Mouse (Mus musculus): ENCODE measurements around the gene Gm3033. TPM values are rescaled to one million over a fixed set of nuclear protein-coding genes. Genes with fewer than 3 reads are reported as not detected.
"Not testable (repeated sequence)": the region's sequence is repeated elsewhere in the genome, so short reads cannot be mapped to it uniquely, and the experiment has no call there.

Gene Gm3033
- not detected in 2 replicates for polyA plus RNA-seq (2014; fragmentation: Nextera tagmentation; extraction: Ambion mirVana)

- ATAC-seq (replicated peaks; ENCODE audit: low FRiP score, low TSS enrichment, low read depth); H3K4me3 ChIP-seq (ENCODE audit: low read depth, low read length); H3K27me3 ChIP-seq (replicated peaks; ENCODE audit: control insufficient read depth, insufficient read depth, low read length); H3K9me3 ChIP-seq (ENCODE audit: control insufficient read depth, low read length); DNase-seq (ENCODE audit: low spot score); H3K4me1 ChIP-seq (replicated peaks; ENCODE audit: control insufficient read depth, insufficient read depth, low read length); H3K4me2 ChIP-seq (ENCODE audit: low read length); H3K27ac ChIP-seq (ENCODE audit: low read depth); H3K9ac ChIP-seq (ENCODE audit: low read length); H3K36me3 ChIP-seq (ENCODE audit: control insufficient read depth, insufficient read depth, low read length): not testable (repeated sequence)
- no CpG with 5 or more reads among the region's 2 CpGs for WGBS
Observed at GRCm38 (mm10) chr14:3845945-3846344, at the start of gene Gm3033. Gm3033 (plus strand) TSS chr14:3846245.

GRCm38 (mm10) chr14:3809774-3810173, 36.3 kb upstream of the Gm3033 start, which contains the start of gene Gm3002:
Gm3002 (plus strand) TSS chr14:3810074.
- WGBS: no CpG with 5 or more reads among the region's 31 CpGs
- H3K4me3 ChIP-seq (ENCODE audit: low read depth, low read length); H3K9me3 ChIP-seq (ENCODE audit: control insufficient read depth, low read length); H3K36me3 ChIP-seq (ENCODE audit: control insufficient read depth, insufficient read depth, low read length); H3K4me1 ChIP-seq (replicated peaks; ENCODE audit: control insufficient read depth, insufficient read depth, low read length); H3K27me3 ChIP-seq (replicated peaks; ENCODE audit: control insufficient read depth, insufficient read depth, low read length); H3K9ac ChIP-seq (ENCODE audit: low read length); H3K4me2 ChIP-seq (ENCODE audit: low read length); DNase-seq (ENCODE audit: low spot score); ATAC-seq (replicated peaks; ENCODE audit: low FRiP score, low TSS enrichment, low read depth); H3K27ac ChIP-seq (ENCODE audit: low read depth): not testable (repeated sequence)

- H3K36me3 ChIP-seq (ENCODE audit: control insufficient read depth, insufficient read depth, low read length); H3K4me1 ChIP-seq (replicated peaks; ENCODE audit: control insufficient read depth, insufficient read depth, low read length); DNase-seq (ENCODE audit: low spot score); H3K4me3 ChIP-seq (ENCODE audit: low read depth, low read length); H3K27me3 ChIP-seq (replicated peaks; ENCODE audit: control insufficient read depth, insufficient read depth, low read length); H3K9me3 ChIP-seq (ENCODE audit: control insufficient read depth, low read length); ATAC-seq (replicated peaks; ENCODE audit: low FRiP score, low TSS enrichment, low read depth); H3K4me2 ChIP-seq (ENCODE audit: low read length); H3K9ac ChIP-seq (ENCODE audit: low read length); H3K27ac ChIP-seq (ENCODE audit: low read depth): not testable (repeated sequence)
- whole genome bisulfite sequencing: no CpG with 5 or more reads among the region's 1 CpGs
Observed at GRCm38 (mm10) chr14:3883872-3884271, 37.8 kb downstream of the Gm3033 start, which contains the start of gene Gm2916. Gm2916 (plus strand) TSS chr14:3884172.

Other genes with a start within 250 kb of the Gm3033 start
- gene Gm3012, start 211.7 kb upstream of the Gm3033 start, polyA plus RNA-seq (2014; fragmentation: Nextera tagmentation; extraction: Ambion mirVana): not detected in 2 replicates
- gene Gm3020, start 194.2 kb upstream of the Gm3033 start, polyA plus RNA-seq (2014; fragmentation: Nextera tagmentation; extraction: Ambion mirVana): 0.73 and 1.9 TPM in 2 replicates
- not detected in 2 replicates for gene Gm3043, start 157.5 kb upstream of the Gm3033 start, polyA plus RNA-seq (2014; fragmentation: Nextera tagmentation; extraction: Ambion mirVana)
- gene Gm3002, start 36.2 kb upstream of the Gm3033 start, polyA plus RNA-seq (2014; fragmentation: Nextera tagmentation; extraction: Ambion mirVana): 0.09 TPM in 1 of 2 replicates, not detected in the other
- gene Gm2916, start 37.9 kb downstream of the Gm3033 start, polyA plus RNA-seq (2014; fragmentation: Nextera tagmentation; extraction: Ambion mirVana): 0.11 TPM in 1 of 2 replicates, not detected in the other
- gene Gm3029, start 85.5 kb downstream of the Gm3033 start, polyA plus RNA-seq (2014; fragmentation: Nextera tagmentation; extraction: Ambion mirVana): not detected in 2 replicates
- not detected in 2 replicates for gene Gm3095, start 117.3 kb downstream of the Gm3033 start, polyA plus RNA-seq (2014; fragmentation: Nextera tagmentation; extraction: Ambion mirVana)
- gene Gm3099, start 152.1 kb downstream of the Gm3033 start, polyA plus RNA-seq (2014; fragmentation: Nextera tagmentation; extraction: Ambion mirVana): not detected in 2 replicates
- 0.11 TPM in 1 of 2 replicates, not detected in the other for gene Gm5796, start 177.7 kb downstream of the Gm3033 start, polyA plus RNA-seq (2014; fragmentation: Nextera tagmentation; extraction: Ambion mirVana)
- not detected in 2 replicates for gene Gm3115, start 237.9 kb downstream of the Gm3033 start, polyA plus RNA-seq (2014; fragmentation: Nextera tagmentation; extraction: Ambion mirVana)